ENCODE assay signal across 6 mouse cellular contexts in the genomic region with DNA sequence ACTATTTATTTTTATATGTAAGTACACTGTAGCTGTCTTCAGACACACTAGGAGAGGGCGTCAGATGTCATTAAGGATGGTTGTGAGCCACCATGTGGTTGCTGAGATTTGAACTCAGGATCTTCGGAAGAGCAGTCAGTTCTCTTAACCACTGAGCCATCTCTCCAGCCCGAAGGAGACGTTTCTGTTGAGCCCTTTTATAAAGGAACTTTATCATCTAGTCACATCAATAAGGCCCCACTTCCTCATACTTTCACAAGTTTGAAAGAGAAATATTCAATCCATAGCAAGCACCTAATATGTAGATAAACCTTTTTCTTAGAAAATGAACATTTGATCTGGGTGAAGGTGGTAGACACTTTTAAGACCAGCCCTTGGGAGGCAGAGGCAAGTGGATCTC. TPM values are rescaled to one million over a fixed set of nuclear protein-coding genes. Genes with fewer than 3 reads are reported as not detected.
DNase-seq lines count a peak whose midpoint lies in the region; ATAC-seq and TF ChIP-seq lines count a peak whose summit lies in the region.
"Not testable (repeated sequence)": the region's sequence is repeated elsewhere in the genome, so short reads cannot be mapped to it uniquely, and the experiment has no call there.
"Had no signal": no experiment of that assay in that cellular context is flagged by ENCODE, and none has a peak within 500 bp of the region (broad histone marks: within the 10 kb centered on the region; RNA-seq: fewer than 3 reads in every experiment).

No protein-coding gene starts in this region.

- TF ChIP-seq EP300 in MEL (IDR thresholded peaks at IDR 0.05; ENCODE audit: low read depth in 1 of 2, low read length in 2 of 2): 0 out of 4 replicates have a peak, but pooled peaks have one; percentile 11 to 19

- not testable (repeated sequence) for H3K27me3 ChIP-seq in G1E (ENCODE audit: insufficient read depth, low read length); MEL (ENCODE audit: control insufficient read depth in 1 of 2, insufficient read depth in 2 of 2, low read length in 2 of 2)

- H3K79me2 ChIP-seq in MEL (ENCODE audit: control insufficient read depth, insufficient read depth, low read length, poor library complexity): not testable (repeated sequence)

- not testable (repeated sequence) for TF ChIP-seq POLR2A in MEL (IDR thresholded peaks at IDR 0.05; ENCODE audit: control insufficient read depth in 1 of 2, insufficient read depth in 1 of 2, low read depth in 1 of 2, low read length in 2 of 2, poor library complexity in 1 of 2)

- H3K36me3 ChIP-seq in G1E (replicated peaks): peaks cover 13% of the 10 kb centered on the region
- H3K36me3 ChIP-seq in MEL (ENCODE audit: control insufficient read depth in 1 of 2, insufficient read depth in 2 of 2, low read length in 2 of 2): peaks cover 0 to 17% of the 10 kb centered on the region in 2 experiments; a peak in 2 of 4 replicates

- H3K9ac ChIP-seq in MEL (ENCODE audit: control insufficient read depth, low read depth, low read length, poor library complexity, severe bottlenecking): not testable (repeated sequence)

- not testable (repeated sequence) for H3K4me3 ChIP-seq in G1E (ENCODE audit: low read depth, low read length); MEL (ENCODE audit: control insufficient read depth in 1 of 2, insufficient read depth in 1 of 2, low read depth in 2 of 2, low read length in 2 of 2)

- not testable (repeated sequence) for TF ChIP-seq RAD21 in MEL (IDR thresholded peaks at IDR 0.05; ENCODE audit: low read depth, low read length)

- TF ChIP-seq CTCF in G1E (IDR thresholded peaks at IDR 0.05; ENCODE audit: low read depth, low read length); MEL (IDR thresholded peaks at IDR 0.05 in 2 of 3, conservative IDR thresholded peaks at IDR 0.05 in 1 of 3; ENCODE audit: control insufficient read depth in 1 of 3, insufficient read depth in 1 of 3, low read depth in 2 of 3, low read length in 3 of 3, poor library complexity in 1 of 3, severe bottlenecking in 1 of 3): not testable (repeated sequence)

- not testable (repeated sequence) for DNase-seq in G1E (ENCODE audit: low spot score)
- DNase-seq in MEL (ENCODE audit: low read depth, low spot score) (peak; percentile 60), MEL-GATA-1-ER (ENCODE audit: extremely low read depth, low read depth) (peak; percentile 28)

- peaks cover 36% of the 10 kb centered on the region for H3K4me1 ChIP-seq in G1E (ENCODE audit: insufficient read depth, low read depth, low read length)
- peaks cover 8 to 14% of the 10 kb centered on the region in 2 experiments for H3K4me1 ChIP-seq in MEL (ENCODE audit: control insufficient read depth in 1 of 2, insufficient read depth in 2 of 2, low read length in 2 of 2)

- not testable (repeated sequence) for H3K9me3 ChIP-seq in G1E (replicated peaks); MEL (replicated peaks; ENCODE audit: insufficient read depth, low read length)

- peak; percentile 15; the same call in 1 of the 2 replicates for ATAC-seq in G1E (ENCODE audit: extremely low read depth, insufficient number of reproducible peaks, low FRiP score, poor library complexity, severe bottlenecking)

- peak overlapping the region; percentile 30; the same call in 1 of the 2 replicates for H3K27ac ChIP-seq in MEL (ENCODE audit: control insufficient read depth, low read depth, low read length)

TF ChIP-seq in MEL, 35 proteins besides CTCF, POLR2A, EP300 and RAD21:
- TF ChIP-seq TBP (IDR thresholded peaks at IDR 0.05; ENCODE audit: low read depth, low read length): peak; percentile 92

RNA-seq across cellular contexts. Expression of a gene that starts 40.0 kb away (rescaled TPM):
- total RNA-seq in G1E (2014; fragmentation: Nextera tagmentation): 18.8 and 19.6 TPM in 2 replicates
- total RNA-seq in G1E (2017): 9.1 and 11.7 TPM in 2 replicates
- polyA plus RNA-seq in G1E (2012): 8.5 and 8.8 TPM in 2 replicates
- 7.7 and 8.7 TPM in 2 replicates for total RNA-seq in MEL (2012; rRNA removed)
- 10 to 100 TPM in 1 of 2 experiments, not detected in 1; 13.0 TPM for polyA plus RNA-seq in MEL (2012; ENCODE audit: insufficient read depth in 1 of 2, insufficient read length in 2 of 2, low read depth in 1 of 2, low replicate concordance in 2 of 2, missing spikeins in 1 of 2)

RNA-seq across cellular contexts. Expression of a gene that starts 47.0 kb away (rescaled TPM):
- total RNA-seq in G1E (2014; fragmentation: Nextera tagmentation) (not detected in 2 replicates), G1E (2017) (0.12 TPM in 1 of 2 replicates, not detected in the other), MEL (2012; rRNA removed) (not detected in 2 replicates)
- polyA plus RNA-seq in G1E (2012) (not detected in 2 replicates), MEL (2012; ENCODE audit: insufficient read depth in 1 of 2, insufficient read length in 2 of 2, low read depth in 1 of 2, low replicate concordance in 2 of 2, missing spikeins in 1 of 2) (not detected)
- total RNA-seq: CH12.LX had no signal
- polyA plus RNA-seq: C2C12, Patski had no signal
